Mouse (Mus musculus): ENCODE results near the gene Apcs. TPM values are rescaled to one million over a fixed set of nuclear protein-coding genes. Genes with fewer than 3 reads are reported as not detected.

Gene Apcs
- polyA plus RNA-seq, 1 experiment: not detected

GRCm38 (mm10) chr1:172848171-172848570 is 46.7 kb downstream of the Apcs start:
- no peak overlapping the region for H3K27ac ChIP-seq (ENCODE audit: insufficient read depth, low read depth, low read length)
- TF ChIP-seq CTCF (IDR thresholded peaks at IDR 0.05; ENCODE audit: extremely low read depth, insufficient read length, insufficient replicate concordance, low read depth, low read length) (no peak), POLR2A (IDR thresholded peaks at IDR 0.05; ENCODE audit: low read depth, low read length) (no peak)
- H3K27me3 ChIP-seq (ENCODE audit: control insufficient read depth, insufficient read depth, low read length): no peaks in the 10 kb centered on the region
- no peaks in the 10 kb centered on the region for H3K36me3 ChIP-seq (ENCODE audit: control insufficient read depth, insufficient read depth, low read length)
- no peak overlapping the region for H3K4me3 ChIP-seq (ENCODE audit: low read depth, low read length)
- no peaks in the 10 kb centered on the region for H3K4me1 ChIP-seq (ENCODE audit: control insufficient read depth, insufficient read depth, insufficient read length, low read length)
- 91% methylated on average over 2 of the region's 2 CpGs for WGBS

DNA sequence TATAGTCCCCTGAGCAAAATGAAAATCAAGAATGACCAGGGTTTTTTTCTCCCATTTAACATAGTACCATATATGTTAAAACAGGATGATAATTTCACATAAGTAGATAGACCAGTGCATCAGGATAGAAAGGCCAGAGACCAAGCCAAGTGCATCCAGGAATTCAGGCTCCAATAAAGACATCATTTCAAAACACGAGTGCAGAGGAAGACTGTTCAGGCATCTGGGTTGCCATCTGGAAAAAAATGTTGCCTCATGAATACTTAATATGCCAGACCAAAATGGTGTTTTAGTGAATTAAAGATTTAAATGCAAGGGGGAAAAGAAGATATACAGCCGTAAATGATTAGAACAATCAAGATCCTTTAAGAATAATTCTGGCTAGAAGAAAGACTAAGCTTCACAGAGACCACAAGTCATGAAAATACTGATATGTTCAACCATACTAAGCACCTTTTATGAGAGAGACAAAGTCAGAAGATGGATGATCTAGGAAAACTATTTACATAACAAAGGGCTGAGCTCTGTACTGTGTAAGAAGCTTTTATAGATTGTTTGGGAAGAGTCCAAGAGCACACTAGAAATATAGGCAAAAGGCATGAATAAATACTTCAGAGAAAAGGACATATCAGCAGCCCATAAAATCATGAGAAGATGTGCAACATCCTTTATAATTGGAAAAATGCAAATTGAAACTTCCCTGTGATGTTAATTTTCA is 47.6 kb downstream of the Apcs start:
- H3K4me3 ChIP-seq (ENCODE audit: low read depth, low read length): no peak overlapping the region
- H3K27me3 ChIP-seq (ENCODE audit: control insufficient read depth, insufficient read depth, low read length): no peaks in the 10 kb centered on the region
- no peaks in the 10 kb centered on the region for H3K4me1 ChIP-seq (ENCODE audit: control insufficient read depth, insufficient read depth, insufficient read length, low read length)
- TF ChIP-seq CTCF (IDR thresholded peaks at IDR 0.05; ENCODE audit: extremely low read depth, insufficient read length, insufficient replicate concordance, low read depth, low read length): no peak
- TF ChIP-seq POLR2A (IDR thresholded peaks at IDR 0.05; ENCODE audit: low read depth, low read length): no peak
- 78% methylated on average over 2 of the region's 2 CpGs for WGBS
- H3K27ac ChIP-seq (ENCODE audit: insufficient read depth, low read depth, low read length): no peak overlapping the region
- H3K36me3 ChIP-seq (ENCODE audit: control insufficient read depth, insufficient read depth, low read length): no peaks in the 10 kb centered on the region

Other genes with a start within 250 kb of the Apcs start
- gene Crp, start 197.0 kb downstream of the Apcs start, polyA plus RNA-seq (2012; rRNA removed): 0.15 TPM in 1 of 2 replicates, not detected in the other
- gene Olfr16, start 55.4 kb upstream of the Apcs start, polyA plus RNA-seq (2012; rRNA removed): not detected in 2 replicates
- gene Olfr1408, start 242.3 kb upstream of the Apcs start, polyA plus RNA-seq (2012; rRNA removed): not detected in 2 replicates